Mouse (Mus musculus) heart, embryonic 14.5 days (tissue): ENCODE data around the gene Pcyox1. TPM values are rescaled to one million over a fixed set of nuclear protein-coding genes. Genes with fewer than 3 reads are reported as not detected.
"Not testable (repeated sequence)": the region's sequence is repeated elsewhere in the genome, so short reads cannot be mapped to it uniquely, and the experiment has no call there.

ENCODE experiments used
- ATAC-seq: fragments of 200-750 bp; cut with Nextera tagmentation; 2 replicates; pipeline ENCODE4 v1.8.0; 2017; ENCODE audit warnings: low read depth, moderate TSS enrichment; ENCODE audit not compliant: insufficient number of reproducible peaks, insufficient read depth, low FRiP score
- H3K27ac ChIP-seq, 2 experiments: fragments of 200-500 bp in 1 of 2; fragments of 300-500 bp in 1 of 2; sonication (generic) in 1 of 2; replicated peaks in 1 of 2; 2 replicates each; pipeline ENCODE4 v1.5.1; 2012 to 2014; ENCODE audit warnings: low read depth in 2 of 2, low read length in 2 of 2, control low read depth in 1 of 2, mild to moderate bottlenecking in 1 of 2, mixed read lengths in 1 of 2; ENCODE audit not compliant: control insufficient read depth in 1 of 2, insufficient read depth in 1 of 2
- H3K27me3 ChIP-seq: fragments of 300-500 bp; sonication (generic); 2 replicates; pipeline ENCODE4 v1.6.1; 2014; ENCODE audit warnings: mild to moderate bottlenecking, low read length, control low read depth; ENCODE audit not compliant: control insufficient read depth, insufficient read depth
- H3K36me3 ChIP-seq: fragments of 300-500 bp; sonication (generic); 2 replicates; pipeline ENCODE4 v1.6.1; 2014; ENCODE audit warnings: mild to moderate bottlenecking, control low read depth, low read length, mixed read lengths; ENCODE audit not compliant: control insufficient read depth, insufficient read depth
- H3K4me1 ChIP-seq, 2 experiments: fragments of 200-500 bp in 1 of 2; fragments of 300-500 bp in 1 of 2; sonication (generic) in 1 of 2; 2 replicates each; pipeline ENCODE4 v1.6.1; 2012 to 2014; ENCODE audit warnings: low read length in 2 of 2, control low read depth in 1 of 2, mixed read lengths in 1 of 2; ENCODE audit not compliant: control insufficient read depth in 2 of 2, insufficient read depth in 2 of 2
- H3K4me2 ChIP-seq: fragments of 300-500 bp; sonication (generic); 2 replicates; pipeline ENCODE4 v1.6.1; 2014; ENCODE audit warnings: mild to moderate bottlenecking, low read length
- H3K4me3 ChIP-seq, 2 experiments: fragments of 200-500 bp in 1 of 2; fragments of 300-500 bp in 1 of 2; sonication (generic) in 1 of 2; 2 replicates each; pipeline ENCODE4 v1.5.1; 2012 to 2014; ENCODE audit warnings: low read length in 2 of 2, mild to moderate bottlenecking in 2 of 2, control low read depth in 1 of 2, low read depth in 1 of 2, moderate library complexity in 1 of 2; ENCODE audit not compliant: control insufficient read depth in 1 of 2, insufficient read depth in 1 of 2
- H3K9ac ChIP-seq: fragments of 300-500 bp; sonication (generic); 2 replicates; pipeline ENCODE4 v1.6.1; 2014; ENCODE audit warnings: mild to moderate bottlenecking, low read length
- H3K9me3 ChIP-seq: fragments of 300-500 bp; sonication (generic); 2 replicates; pipeline ENCODE4 v1.6.1; 2016; ENCODE audit warnings: low read length, control low read depth; ENCODE audit not compliant: control insufficient read depth
- WGBS: fragments of 180-500 bp; shearing (Covaris S2); extraction: QIAGEN DNeasy Blood & Tissue Kit; methylation state at CpG from one replicate; pipeline ENCODE4 v1.1.7; 2014; 5-methylcytosine and 5-hydroxymethylcytosine counted together
- polyA plus RNA-seq: library from polyadenylated mRNA; unstranded; fragments of >200 nt; fragmentation: Nextera tagmentation; extraction: Ambion mirVana; gene quantifications from 2 replicates; pipeline ENCODE4 v1.2.1, GENCODE M21; 2014

Pcyox1 gene
- polyA plus RNA-seq, 1 experiment from 2014 or later: 59.2 TPM

DNA sequence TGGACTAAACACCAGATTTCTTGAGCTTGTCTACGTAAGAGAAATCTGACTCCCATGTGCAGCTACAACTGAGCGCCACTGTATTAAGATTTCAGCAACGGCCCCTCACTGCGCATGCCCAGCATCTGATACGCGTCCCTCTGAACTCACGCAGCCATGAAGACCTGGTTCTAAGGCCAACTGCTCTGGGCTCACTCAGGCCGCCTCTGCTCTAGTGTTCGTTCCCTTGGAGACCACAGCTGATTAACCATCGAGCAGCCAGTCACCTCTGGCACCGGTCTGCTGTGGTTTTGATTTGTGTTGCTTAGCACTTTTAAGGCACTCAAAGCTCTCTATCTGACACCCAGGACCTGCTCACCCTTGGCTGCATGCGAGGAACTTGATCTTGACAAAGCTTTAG, 9.6 kb downstream of the Pcyox1 start:
- no peaks in the 10 kb centered on the region for H3K4me1 ChIP-seq
- no peak overlapping the region for H3K4me2 ChIP-seq
- H3K4me3 ChIP-seq: no peak overlapping the region
- 75% methylated on average over 12 of the region's 12 CpGs for WGBS
- no peak overlapping the region for H3K9ac ChIP-seq
- ATAC-seq: no peak
- peaks cover 69% of the 10 kb centered on the region for H3K36me3 ChIP-seq
- H3K27me3 ChIP-seq: no peaks in the 10 kb centered on the region
- H3K9me3 ChIP-seq: no peaks in the 10 kb centered on the region
- H3K27ac ChIP-seq: no peak overlapping the region

DNA sequence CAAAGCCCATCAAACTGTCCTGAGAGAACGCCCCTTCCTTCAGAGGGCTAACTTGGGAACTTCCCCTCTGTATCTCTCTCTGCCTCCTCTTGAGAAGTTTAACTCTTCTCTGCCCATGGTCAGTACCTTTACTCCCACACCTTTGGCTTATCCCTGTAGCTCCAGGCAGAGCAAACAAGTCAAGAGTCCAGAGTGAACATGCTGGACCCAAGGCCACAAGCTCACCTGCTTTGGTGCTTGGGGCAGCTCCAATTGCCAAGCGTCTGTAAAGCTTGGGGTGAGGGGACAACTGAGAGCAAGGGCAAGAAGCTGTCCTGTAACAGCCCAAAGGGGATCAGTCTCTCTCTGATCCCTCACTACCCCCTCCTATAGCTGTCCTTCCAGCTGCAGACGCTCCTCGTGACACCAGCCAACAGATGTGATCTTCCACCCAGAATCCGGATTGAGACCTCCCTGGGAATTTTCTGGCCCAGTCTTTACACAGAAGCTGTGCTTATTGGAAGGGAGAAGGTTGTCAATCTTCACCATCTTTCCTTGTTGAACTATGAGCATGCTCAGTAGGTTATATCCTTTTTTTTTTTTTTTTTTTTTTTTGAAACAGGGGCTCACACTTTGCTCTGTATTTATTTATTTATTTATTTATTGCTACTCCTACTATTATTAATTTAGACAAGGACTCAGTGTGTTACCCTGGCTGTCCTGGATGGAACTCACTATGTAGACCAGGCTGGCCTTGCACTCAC, 11.4 kb downstream of the Pcyox1 start:
- H3K9me3 ChIP-seq: no peaks in the 10 kb centered on the region
- no peaks in the 10 kb centered on the region for H3K27me3 ChIP-seq
- WGBS: 73% methylated on average over 5 of the region's 5 CpGs
- H3K36me3 ChIP-seq: peaks cover 51% of the 10 kb centered on the region
- H3K4me3 ChIP-seq: no peak overlapping the region
- no peak overlapping the region for H3K4me2 ChIP-seq
- H3K27ac ChIP-seq: no peak overlapping the region
- no peak for ATAC-seq
- H3K4me1 ChIP-seq: no peaks in the 10 kb centered on the region
- no peak overlapping the region for H3K9ac ChIP-seq

DNA sequence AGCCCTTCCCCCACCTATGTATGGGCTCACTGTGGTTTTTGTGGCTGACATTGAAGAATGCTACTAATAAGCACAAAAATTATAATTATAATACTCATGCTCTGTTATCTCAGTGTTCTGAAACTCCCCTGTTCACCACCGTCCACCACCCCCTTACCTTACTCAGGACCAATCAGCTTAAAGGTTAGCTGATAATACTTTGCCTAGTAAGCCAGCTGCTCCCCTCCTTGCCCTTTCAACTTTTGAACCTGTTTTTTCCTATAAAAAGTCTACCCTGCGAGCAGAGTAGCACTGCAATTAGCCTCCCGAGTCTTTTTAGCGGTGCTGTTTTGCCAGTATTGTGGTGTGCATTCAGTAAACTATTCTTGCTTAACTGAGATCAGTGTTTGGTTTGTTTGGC, 12.3 kb downstream of the Pcyox1 start:
- H3K27me3 ChIP-seq: no peaks in the 10 kb centered on the region
- no peaks in the 10 kb centered on the region for H3K9me3 ChIP-seq
- WGBS: 56% methylated on average over 4 of the region's 4 CpGs
- ATAC-seq: no peak
- H3K27ac ChIP-seq: no peak overlapping the region
- no peak overlapping the region for H3K9ac ChIP-seq
- peaks cover 44% of the 10 kb centered on the region for H3K36me3 ChIP-seq
- no peaks in the 10 kb centered on the region for H3K4me1 ChIP-seq
- H3K4me3 ChIP-seq: no peak overlapping the region
- no peak overlapping the region for H3K4me2 ChIP-seq

DNA sequence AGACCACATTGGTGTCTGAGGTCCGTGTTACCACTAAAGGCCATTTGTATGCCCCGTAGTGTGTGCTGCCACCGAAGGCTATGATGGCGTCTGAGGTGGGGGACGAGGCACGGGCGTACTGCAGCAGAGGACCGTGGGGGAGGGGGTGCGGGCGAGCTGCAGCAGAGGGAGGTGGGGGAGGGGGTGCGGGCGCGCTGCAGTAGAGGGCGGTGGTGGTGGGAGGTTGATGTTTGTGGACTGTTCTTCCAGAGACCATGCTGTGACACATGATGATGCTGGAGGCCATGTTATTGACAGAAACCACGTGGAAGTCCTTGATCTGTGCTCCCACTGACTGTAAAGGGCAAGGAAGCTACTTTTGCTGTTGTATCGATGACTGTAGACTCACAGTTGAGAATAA, 13.6 kb downstream of the Pcyox1 start:
- no peaks in the 10 kb centered on the region for H3K9me3 ChIP-seq
- no peaks in the 10 kb centered on the region for H3K27me3 ChIP-seq
- no peak for ATAC-seq
- no peak overlapping the region for H3K9ac ChIP-seq
- H3K4me1 ChIP-seq: no peaks in the 10 kb centered on the region
- H3K27ac ChIP-seq: no peak overlapping the region
- H3K4me3 ChIP-seq: no peak overlapping the region
- H3K36me3 ChIP-seq: peaks cover 44% of the 10 kb centered on the region
- H3K4me2 ChIP-seq: no peak overlapping the region
- WGBS: 29% methylated on average over 16 of the region's 16 CpGs

DNA sequence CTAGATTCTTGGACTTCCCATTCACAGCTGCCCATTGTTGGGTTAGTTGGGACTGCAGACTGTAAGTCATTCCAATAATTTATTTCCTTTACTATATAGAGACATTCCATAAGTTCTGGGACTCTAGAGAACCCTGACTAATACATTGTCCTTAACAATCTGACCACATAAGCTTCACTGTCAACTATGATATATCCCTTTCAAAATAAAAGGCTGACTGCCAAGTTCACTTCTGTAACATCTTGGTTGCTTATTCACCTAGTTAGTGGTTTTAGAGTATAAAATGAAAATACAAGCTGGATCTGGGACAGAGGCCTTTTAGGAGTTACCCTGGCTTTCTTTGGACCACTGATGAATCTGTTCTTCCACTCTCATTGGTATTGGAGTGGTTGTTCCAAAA, 14.4 kb downstream of the Pcyox1 start:
- Histone ChIP-seq H3K4me1 (no peaks in the 10 kb centered on the region), H3K4me2 (no peak overlapping the region), H3K36me3 (peaks cover 44% of the 10 kb centered on the region), H3K9ac (no peak overlapping the region), H3K27ac (no peak overlapping the region), H3K9me3 (no peaks in the 10 kb centered on the region), H3K4me3 (no peak overlapping the region), H3K27me3 (no peaks in the 10 kb centered on the region)
- ATAC-seq: no peak

DNA sequence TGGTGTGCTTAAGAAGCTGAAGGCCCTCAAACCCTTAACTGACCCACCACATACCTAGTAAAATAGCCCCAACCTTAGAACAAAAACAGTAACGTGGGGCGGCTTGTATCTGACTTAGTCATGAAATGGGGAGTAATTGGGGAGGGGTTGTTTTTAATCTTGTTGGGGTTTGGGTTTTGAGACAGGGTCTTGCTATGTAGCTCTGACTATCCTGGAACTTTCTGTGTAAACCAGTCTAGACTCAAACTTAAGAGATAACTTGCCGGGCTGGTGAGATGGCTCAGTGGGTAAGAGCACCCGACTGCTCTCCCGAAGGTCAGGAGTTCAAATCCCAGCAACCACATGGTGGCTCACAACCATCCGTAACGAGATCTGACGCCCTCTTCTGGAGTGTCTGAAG, 16.8 kb downstream of the Pcyox1 start:
- not testable (repeated sequence) for H3K4me2 ChIP-seq, H3K4me3 ChIP-seq, H3K27ac ChIP-seq, H3K27me3 ChIP-seq, H3K4me1 ChIP-seq, H3K9me3 ChIP-seq, ATAC-seq, H3K9ac ChIP-seq
- H3K36me3 ChIP-seq: peaks cover 44% of the 10 kb centered on the region
- WGBS: 73% methylated on average over 5 of the region's 8 CpGs

DNA sequence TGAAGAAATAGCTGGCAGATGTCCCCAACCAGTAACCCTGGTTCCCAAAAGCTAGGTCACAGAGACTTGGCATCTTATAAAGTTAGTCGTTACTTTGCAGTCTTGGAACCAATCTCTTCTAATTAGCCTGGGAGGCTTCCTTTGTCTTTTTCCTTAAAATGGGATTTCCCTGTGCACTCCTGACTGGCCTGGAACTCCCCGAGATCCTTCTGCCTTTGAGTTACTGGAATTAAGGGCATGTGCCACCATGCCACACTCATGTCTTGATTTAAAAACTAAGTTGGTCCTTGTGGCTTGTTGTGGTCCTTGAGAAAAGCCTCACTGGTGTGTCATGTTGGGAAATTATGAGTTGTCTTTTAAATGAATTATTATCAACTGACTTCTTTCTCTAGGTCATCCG, 18.6 kb downstream of the Pcyox1 start:
- H3K9ac ChIP-seq: no peak overlapping the region
- no peak overlapping the region for H3K4me2 ChIP-seq
- H3K36me3 ChIP-seq: peaks cover 49% of the 10 kb centered on the region

DNA sequence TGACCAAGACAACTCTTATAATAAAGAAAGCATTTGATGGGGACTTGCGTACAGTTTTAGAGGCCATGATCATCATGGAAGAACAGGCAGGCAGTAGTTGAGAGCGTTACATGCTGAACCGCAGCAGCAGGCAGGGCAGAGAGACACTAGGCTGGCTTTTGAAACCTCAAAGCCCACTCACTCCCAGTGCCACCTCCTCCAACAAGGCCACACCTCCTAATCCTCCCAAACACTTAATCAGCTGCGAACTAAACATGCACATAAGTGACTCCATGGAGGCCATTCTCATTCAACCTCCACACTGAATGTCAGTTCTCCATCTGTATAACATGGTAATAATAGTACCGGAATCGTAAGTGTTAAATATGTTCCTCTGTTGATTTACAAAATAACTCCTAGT, 23.4 kb downstream of the Pcyox1 start:
- Histone ChIP-seq H3K9me3 (no peaks in the 10 kb centered on the region), H3K4me2 (no peak overlapping the region), H3K4me1 (peaks cover 5 to 10% of the 10 kb centered on the region in 2 experiments), H3K27ac (no peak overlapping the region), H3K36me3 (peaks cover 46% of the 10 kb centered on the region), H3K27me3 (no peaks in the 10 kb centered on the region), H3K9ac (no peak overlapping the region), H3K4me3 (no peak overlapping the region)
- 90% methylated on average over 6 of the region's 6 CpGs for WGBS
- ATAC-seq: no peak

More for the DNA sequence above, 18.6 kb downstream of the Pcyox1 start:
- Histone ChIP-seq H3K9me3 (no peaks in the 10 kb centered on the region), H3K27ac (no peak overlapping the region), H3K4me1 (no peaks in the 10 kb centered on the region), H3K27me3 (no peaks in the 10 kb centered on the region), H3K4me3 (no peak overlapping the region)
- 89% methylated on average over 3 of the region's 3 CpGs for WGBS
- no peak for ATAC-seq
